Mouse (Mus musculus) small intestine, adult 2 months (tissue): Measurements from ENCODE around the gene Itga8. TPM values are rescaled to one million over a fixed set of nuclear protein-coding genes. Genes with fewer than 3 reads are reported as not detected.
A peak's percentile ranks its signal among the peaks of the same experiment; 100 is the strongest.

Experiments
- H3K27ac ChIP-seq: fragments of 200-500 bp; 2 replicates; pipeline ENCODE4 v1.5.1; 2012; ENCODE audit warnings: low read depth, low read length, control low read depth, inconsistent platforms; ENCODE audit not compliant: insufficient read depth
- H3K27me3 ChIP-seq: fragments of 200-500 bp; 2 replicates; pipeline ENCODE4 v1.6.1; 2012; ENCODE audit warnings: mild to moderate bottlenecking, moderate library complexity, low read length, inconsistent platforms; ENCODE audit not compliant: control insufficient read depth, insufficient read depth
- H3K36me3 ChIP-seq: fragments of 200-500 bp; 2 replicates; pipeline ENCODE4 v1.6.1; 2012; ENCODE audit warnings: mild to moderate bottlenecking, low read length, control low read depth, inconsistent platforms; ENCODE audit not compliant: control insufficient read depth, insufficient read depth
- H3K4me1 ChIP-seq: fragments of 200-500 bp; 2 replicates; pipeline ENCODE4 v1.6.1; 2012; ENCODE audit warnings: low read length, inconsistent platforms, mixed read lengths; ENCODE audit not compliant: control insufficient read depth, insufficient read depth, insufficient read length
- H3K4me3 ChIP-seq: fragments of 200-500 bp; 2 replicates; pipeline ENCODE4 v1.5.1; 2012; ENCODE audit warnings: low read depth, mild to moderate bottlenecking, control low read depth, inconsistent platforms, low read length, moderate library complexity
- CTCF ChIP-seq: fragments of 200-500 bp; IDR thresholded peaks from 2 replicates; pipeline ENCODE4 v1.5.1; 2012; ENCODE audit warnings: low read depth, mild to moderate bottlenecking, control low read depth, inconsistent platforms, low read length, moderate library complexity, mixed read lengths; ENCODE audit not compliant: insufficient replicate concordance, insufficient read length; ENCODE audit errors: extremely low read depth
- POLR2A ChIP-seq: fragments of 200-500 bp; IDR thresholded peaks from 2 replicates; pipeline ENCODE4 v1.6.1; 2012; ENCODE audit warnings: low read depth, mild to moderate bottlenecking, control low read depth, inconsistent platforms, low read length, moderate library complexity
- WGBS: fragments of 180-500 bp; shearing (Covaris S2); methylation state at CpG from one replicate; pipeline ENCODE4 v1.1.7; 2018; 5-methylcytosine and 5-hydroxymethylcytosine counted together
- polyA plus RNA-seq: library from polyadenylated mRNA; depleted of rRNA; stranded (reverse); fragments of >200 nt; gene quantifications from 2 replicates; pipeline ENCODE4 v1.2.3, GENCODE M21; 2012; rRNA removed

Itga8 gene
- polyA plus RNA-seq = 1.3 and 1.4 TPM in 2 replicates

DNA sequence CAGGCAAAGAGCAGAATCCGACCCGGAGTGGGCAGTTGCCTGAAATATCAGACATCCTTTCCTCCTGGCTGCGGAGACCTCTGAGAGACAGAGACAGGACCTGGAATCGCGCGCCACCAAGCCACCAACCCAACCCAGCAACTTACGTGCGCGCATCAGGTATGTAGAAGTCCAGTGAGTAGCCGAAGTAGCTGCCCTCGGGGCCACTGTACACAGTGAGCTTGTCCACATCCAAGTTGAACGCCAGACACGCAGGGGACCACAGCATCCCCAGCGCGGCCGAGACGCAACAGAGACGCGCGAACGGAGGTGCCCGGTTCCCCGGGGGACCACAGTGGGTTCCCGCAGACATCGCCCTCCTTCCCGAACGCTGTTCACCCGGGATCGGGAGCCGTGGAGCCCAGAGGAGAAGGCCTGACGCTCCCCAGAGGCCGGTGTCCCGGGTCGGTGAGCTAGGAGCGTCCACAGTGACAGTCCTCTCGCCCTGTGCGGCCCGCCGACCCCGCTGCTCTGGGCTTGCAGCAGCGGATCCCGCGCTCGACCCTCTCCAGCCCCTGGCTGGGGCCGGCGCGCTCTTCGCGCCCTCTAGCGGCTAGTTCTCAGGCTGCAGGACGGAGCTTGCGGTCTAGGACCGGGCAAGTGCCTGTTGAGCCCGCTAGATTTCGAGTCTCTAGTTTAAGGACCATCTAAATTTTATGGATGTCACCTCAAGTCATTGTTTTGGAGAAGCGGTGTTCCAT, at the start of gene Itga8:
TSS of gene Itga8 (minus strand) at position 492 of the 740 bp plus-strand sequence.
- peak; percentile 13; the same call in 1 of the 2 replicates for TF ChIP-seq POLR2A
- peak; percentile 90 for TF ChIP-seq CTCF
- WGBS = 2% methylated on average over 56 of the region's 56 CpGs
- peak within 1 kb of the TSS; percentile 70 for H3K4me3 ChIP-seq
- peaks cover 16% of the 10 kb centered on the region; the same call in 1 of the 2 replicates for H3K27me3 ChIP-seq
- no peaks in the 10 kb centered on the region for H3K36me3 ChIP-seq
- peaks cover 4% of the 10 kb centered on the region; the same call in 1 of the 2 replicates for H3K4me1 ChIP-seq
- no peak within 1 kb of the TSS for H3K27ac ChIP-seq

DNA sequence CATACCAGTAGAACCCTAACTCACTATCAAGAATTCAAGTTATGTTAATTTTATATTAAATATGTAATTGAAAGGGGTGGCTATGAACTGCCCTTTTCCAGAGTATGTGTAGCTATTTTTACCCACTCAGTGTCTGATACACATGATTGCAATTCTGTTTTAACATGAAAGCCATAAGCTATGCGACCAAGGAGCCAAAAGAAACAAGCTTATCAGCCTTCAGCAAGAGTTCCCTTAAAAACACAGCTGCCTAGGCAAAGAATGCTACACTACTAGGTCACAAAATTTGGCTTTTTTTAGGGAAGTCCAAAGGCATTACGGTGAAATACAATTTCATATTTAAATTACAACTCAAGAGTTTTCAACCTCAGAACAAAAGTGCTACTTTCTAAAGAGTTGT, 47.2 kb upstream of the Itga8 start:
- WGBS = 82% methylated on average over 2 of the region's 2 CpGs
- no peak overlapping the region for H3K4me3 ChIP-seq
- H3K27ac ChIP-seq = no peak overlapping the region
- no peaks in the 10 kb centered on the region for H3K4me1 ChIP-seq
- peaks cover 14% of the 10 kb centered on the region for H3K36me3 ChIP-seq
- H3K27me3 ChIP-seq = no peaks in the 10 kb centered on the region
- TF ChIP-seq CTCF = no peak
- TF ChIP-seq POLR2A = no peak

DNA sequence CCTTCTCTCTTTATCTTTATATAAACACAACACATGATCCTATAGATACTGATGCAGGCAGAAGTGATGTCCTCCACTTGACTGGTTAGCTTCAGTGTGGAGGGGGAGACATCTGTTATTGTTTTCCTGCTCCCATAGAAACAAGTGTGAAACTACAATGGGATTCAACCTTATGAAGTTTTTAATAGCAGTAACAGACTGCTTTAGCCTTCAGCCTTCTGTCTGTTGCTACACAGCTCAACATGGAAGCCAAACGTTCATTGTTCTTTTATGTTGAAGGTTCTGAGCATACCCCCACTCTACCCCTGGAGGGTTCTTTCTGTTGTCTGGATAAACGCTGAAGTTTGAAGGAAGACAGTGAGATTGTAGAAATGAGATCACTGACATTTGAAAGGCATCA, 30.2 kb upstream of the Itga8 start:
- no peak overlapping the region for H3K27ac ChIP-seq
- no peak overlapping the region for H3K4me3 ChIP-seq
- no peaks in the 10 kb centered on the region for H3K4me1 ChIP-seq
- no peaks in the 10 kb centered on the region for H3K27me3 ChIP-seq
- no peaks in the 10 kb centered on the region for H3K36me3 ChIP-seq
- no peak for TF ChIP-seq POLR2A
- no peak for TF ChIP-seq CTCF
- 55% methylated on average over 2 of the region's 2 CpGs for WGBS

DNA sequence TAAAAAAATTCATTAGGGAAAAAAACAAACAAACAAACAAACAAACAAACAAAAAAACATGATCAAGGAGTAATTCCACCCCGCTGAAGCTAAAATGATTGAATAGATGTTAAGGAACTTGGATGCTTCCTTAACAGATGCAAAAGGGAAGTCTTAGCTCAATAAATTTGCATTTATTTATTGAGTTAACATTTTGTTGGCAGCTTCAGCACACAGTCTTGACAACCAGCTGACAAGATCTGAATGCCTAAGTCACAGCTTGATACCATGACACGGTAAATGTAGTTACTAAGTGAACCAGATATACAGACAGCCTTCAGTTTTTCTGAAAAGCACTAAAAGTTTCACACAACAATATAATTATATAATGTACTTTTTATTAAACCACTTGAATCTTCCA, 27.9 kb upstream of the Itga8 start:
- Histone ChIP-seq H3K27ac (no peak overlapping the region), H3K4me1 (no peaks in the 10 kb centered on the region), H3K36me3 (no peaks in the 10 kb centered on the region), H3K4me3 (no peak overlapping the region), H3K27me3 (no peaks in the 10 kb centered on the region)
- TF ChIP-seq CTCF (no peak), POLR2A (no peak)
- 78% methylated on average over 2 of the region's 2 CpGs for WGBS

DNA sequence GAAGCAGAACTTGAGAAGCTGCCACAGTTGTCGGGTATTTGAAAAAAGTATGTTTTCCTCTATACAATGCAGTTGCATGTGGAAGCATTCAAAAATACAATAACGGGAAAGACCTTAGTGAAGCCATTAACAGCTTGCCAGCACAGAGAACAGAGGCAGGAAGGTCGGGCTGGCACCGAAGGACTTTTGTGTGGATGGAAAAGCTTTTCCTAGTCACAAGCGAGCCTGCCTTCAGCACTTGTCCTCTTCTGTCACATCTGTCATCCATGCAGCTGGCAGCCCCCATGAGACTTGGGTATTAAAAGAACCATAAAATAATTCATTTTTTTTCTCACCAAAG, 27.3 kb upstream of the Itga8 start:
- no peaks in the 10 kb centered on the region for H3K4me1 ChIP-seq
- H3K27ac ChIP-seq = no peak overlapping the region
- TF ChIP-seq POLR2A (no peak), CTCF (no peak)
- no peak overlapping the region for H3K4me3 ChIP-seq
- 61% methylated on average over 5 of the region's 5 CpGs for WGBS
- H3K36me3 ChIP-seq = no peaks in the 10 kb centered on the region
- no peaks in the 10 kb centered on the region for H3K27me3 ChIP-seq

DNA sequence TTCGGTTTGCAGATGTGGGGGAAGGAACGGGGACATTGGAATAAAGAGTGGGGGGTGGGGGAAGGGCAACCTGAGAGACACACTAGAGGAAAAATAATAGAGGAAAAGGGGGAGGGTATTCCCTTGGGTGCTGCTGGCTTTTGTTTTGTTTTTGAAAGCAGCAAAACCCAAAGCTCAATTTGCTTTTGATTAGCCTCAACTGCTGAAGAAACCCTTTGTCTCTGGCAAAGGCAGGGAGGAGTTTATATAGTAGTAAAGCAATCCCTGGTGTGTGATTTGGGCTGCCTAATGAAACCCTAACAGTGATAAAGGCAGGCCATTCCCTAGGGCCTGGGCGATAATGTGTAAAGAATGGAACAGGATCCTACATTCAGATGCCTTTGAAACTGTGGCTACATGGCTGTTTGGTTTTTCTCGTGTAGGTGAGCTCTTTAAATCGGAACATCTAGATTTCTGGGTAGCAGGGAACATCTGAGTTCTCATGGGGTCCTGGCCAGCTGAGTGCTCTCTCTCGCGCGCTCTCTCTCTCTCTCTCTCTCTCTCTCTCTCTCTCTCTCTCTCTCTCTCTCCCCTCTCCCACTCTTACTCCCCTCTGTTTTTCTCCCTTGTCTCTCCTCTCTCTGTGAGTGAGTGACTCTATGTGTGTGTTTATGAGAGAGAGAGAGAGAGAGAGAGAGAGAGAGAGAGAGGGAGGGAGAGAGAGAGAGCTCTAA, 26.8 kb upstream of the Itga8 start:
- no peak overlapping the region for H3K4me3 ChIP-seq
- WGBS = 42% methylated on average over 8 of the region's 8 CpGs
- H3K36me3 ChIP-seq = no peaks in the 10 kb centered on the region
- H3K27me3 ChIP-seq = no peaks in the 10 kb centered on the region
- TF ChIP-seq POLR2A = no peak
- H3K27ac ChIP-seq = no peak overlapping the region
- H3K4me1 ChIP-seq = no peaks in the 10 kb centered on the region

DNA sequence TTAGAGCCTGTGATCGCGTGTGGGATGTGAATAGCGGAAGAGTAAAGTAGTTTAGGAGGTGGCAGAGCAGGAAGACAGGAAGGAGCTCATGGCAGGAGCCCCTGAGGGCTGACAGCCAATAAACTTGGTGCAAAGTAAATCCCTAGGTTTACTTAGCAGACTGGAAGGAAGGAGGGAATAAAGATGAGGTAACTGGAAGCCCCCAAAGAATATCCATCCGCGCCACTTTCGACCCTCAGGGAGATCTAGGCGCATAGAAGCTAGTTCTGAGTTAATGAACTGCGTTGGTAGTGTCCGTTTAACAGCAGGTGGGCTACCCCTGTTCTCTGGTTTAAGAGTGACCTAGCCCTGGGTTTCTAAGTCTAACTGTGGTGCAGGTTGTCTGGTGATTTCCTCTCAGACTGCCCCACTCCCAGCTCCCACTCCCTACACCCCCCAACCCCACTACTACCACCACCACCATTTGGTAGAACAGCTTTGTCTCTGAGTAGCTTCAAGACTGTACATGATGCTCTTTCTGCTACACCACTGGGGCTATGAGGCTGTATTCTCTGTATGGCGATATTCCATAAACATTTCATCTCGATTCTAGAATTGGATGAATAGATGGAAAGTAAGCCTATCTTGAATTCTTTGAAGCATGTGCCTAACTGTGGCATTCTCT, 26.1 kb upstream of the Itga8 start:
- no peak for TF ChIP-seq POLR2A
- no peak for TF ChIP-seq CTCF
- WGBS = 57% methylated on average over 11 of the region's 11 CpGs

More for the DNA sequence above, 26.1 kb upstream of the Itga8 start:
- no peak overlapping the region for H3K4me3 ChIP-seq
- no peaks in the 10 kb centered on the region for H3K4me1 ChIP-seq
- no peak overlapping the region for H3K27ac ChIP-seq
- no peaks in the 10 kb centered on the region for H3K27me3 ChIP-seq
- H3K36me3 ChIP-seq = no peaks in the 10 kb centered on the region
